Mouse (Mus musculus) retina, postnatal 1 day (tissue): Measurements from ENCODE around the gene Gm20388.
A peak's percentile ranks its signal among the peaks of the same experiment; 100 is the strongest.

ENCODE experiments used
- DNase-seq: peaks from one replicate; pipeline ENCODE4 v3.0.0-alpha.2; 2012

The Gm20388 gene

GRCm38 (mm10) chr8:124088092-124088613 is 4177.5 kb downstream of the Gm20388 start:
- DNase-seq: no peak

- no peak for DNase-seq
These were observed 4178.4 kb downstream of the Gm20388 start for GRCm38 (mm10) chr8:124089016-124089415.

- no peak for DNase-seq
These were observed 4179.8 kb downstream of the Gm20388 start for GRCm38 (mm10) chr8:124090473-124090872.

- DNase-seq: peak; percentile 82
These were observed 4188.4 kb downstream of the Gm20388 start for GRCm38 (mm10) chr8:124098953-124099622.

GRCm38 (mm10) chr8:124099623-124099965 is 4189.0 kb downstream of the Gm20388 start:
- no peak for DNase-seq

- DNase-seq: no peak
These were observed 4195.2 kb downstream of the Gm20388 start for GRCm38 (mm10) chr8:124105869-124106268.

GRCm38 (mm10) chr8:124106328-124107195 is 4195.9 kb downstream of the Gm20388 start:
- DNase-seq: no peak

GRCm38 (mm10) chr8:124113108-124113507 is 4202.5 kb downstream of the Gm20388 start:
- no peak for DNase-seq

- DNase-seq: no peak
These were observed 4214.6 kb downstream of the Gm20388 start for GRCm38 (mm10) chr8:124125241-124125640.

GRCm38 (mm10) chr8:124137261-124137660 is 4226.6 kb downstream of the Gm20388 start:
- DNase-seq: no peak

GRCm38 (mm10) chr8:124140211-124140790 is 4229.7 kb downstream of the Gm20388 start:
- DNase-seq: peak; percentile 40

- peak; percentile 85 for DNase-seq
These were observed 4230.3 kb downstream of the Gm20388 start for GRCm38 (mm10) chr8:124140868-124141431.

GRCm38 (mm10) chr8:124141681-124142391 is 4231.2 kb downstream of the Gm20388 start:
- peak; percentile 44 for DNase-seq

- DNase-seq: no peak
These were observed 4232.4 kb downstream of the Gm20388 start for GRCm38 (mm10) chr8:124143003-124143402.

GRCm38 (mm10) chr8:124143871-124144618 is 4233.4 kb downstream of the Gm20388 start:
- DNase-seq: peak; percentile 68

- DNase-seq: no peak
These were observed 4234.0 kb downstream of the Gm20388 start for GRCm38 (mm10) chr8:124144619-124144980.

- DNase-seq: no peak
These were observed 4235.6 kb downstream of the Gm20388 start for GRCm38 (mm10) chr8:124146286-124146685.

GRCm38 (mm10) chr8:124150009-124150408 is 4239.4 kb downstream of the Gm20388 start:
- no peak for DNase-seq

GRCm38 (mm10) chr8:124150536-124150935 is 4239.9 kb downstream of the Gm20388 start:
- DNase-seq: no peak

GRCm38 (mm10) chr8:124151881-124152280 is 4241.2 kb downstream of the Gm20388 start:
- DNase-seq: peak; percentile 58

GRCm38 (mm10) chr8:124152771-124153170 is 4242.1 kb downstream of the Gm20388 start:
- no peak for DNase-seq

- no peak for DNase-seq
These were observed 4245.7 kb downstream of the Gm20388 start for GRCm38 (mm10) chr8:124156324-124156723.
